Mouse (Mus musculus): ENCODE data around the gene Tmem44.
"Not testable (repeated sequence)": the region's sequence is repeated elsewhere in the genome, so short reads cannot be mapped to it uniquely, and the experiment has no call there.

Tmem44 gene

GRCm38 (mm10) chr16:30499126-30499857, 51.4 kb downstream of the Tmem44 start:
- in situ Hi-C loops (cut with MboI, MseI) = no loop called here

DNA sequence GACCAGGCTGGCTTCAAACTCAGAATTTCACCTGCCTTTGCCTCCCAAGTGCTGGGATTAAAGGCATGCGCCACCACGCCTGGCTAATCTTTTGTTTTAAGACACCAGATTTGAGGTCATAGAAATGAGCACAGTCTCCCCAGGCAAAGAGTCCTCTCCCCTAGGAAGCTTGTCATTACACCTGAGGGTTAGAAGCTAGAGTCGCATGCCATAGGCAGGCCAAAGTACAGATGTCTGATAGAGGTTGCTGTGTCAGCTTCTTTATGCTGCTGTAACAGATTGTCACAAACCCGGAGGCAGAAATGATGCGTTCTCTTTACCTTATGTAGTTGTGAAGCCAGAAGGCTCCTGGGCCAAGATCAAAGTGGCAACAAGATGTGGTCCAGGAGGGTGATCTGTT, 53.3 kb downstream of the Tmem44 start:
- in situ Hi-C loops (cut with MboI, MseI) = no loop called here

- in situ Hi-C loops (cut with MboI, MseI) = no loop called here
These were observed 55.8 kb downstream of the Tmem44 start for GRCm38 (mm10) chr16:30494883-30495282.

- in situ Hi-C loops (cut with MboI, MseI) = no loop called here
These were observed 58.9 kb downstream of the Tmem44 start for GRCm38 (mm10) chr16:30491742-30492141.

GRCm38 (mm10) chr16:30490791-30491190, 59.9 kb downstream of the Tmem44 start:
- in situ Hi-C loops (cut with MboI, MseI) = no loop called here

DNA sequence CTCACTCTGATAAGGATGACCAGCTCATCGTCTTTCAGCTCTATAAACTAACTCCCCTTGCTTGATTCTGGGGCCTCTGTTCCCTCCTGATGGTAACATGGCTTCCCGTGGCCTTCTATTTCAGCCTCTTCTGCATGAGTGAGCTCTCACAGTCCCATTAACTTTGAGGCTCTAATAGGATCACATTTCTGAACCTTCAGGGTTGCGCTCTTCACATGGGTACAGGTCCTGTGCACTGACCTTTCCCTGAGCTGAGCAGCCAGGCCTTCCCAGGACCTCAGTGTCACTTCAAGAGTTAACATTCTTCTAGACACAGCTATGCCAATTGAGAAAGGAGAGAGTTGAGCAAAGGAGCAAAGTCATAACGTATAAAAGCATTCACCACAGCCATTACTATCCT, 60.3 kb downstream of the Tmem44 start:
- in situ Hi-C loops (cut with MboI, MseI) = no loop called here

DNA sequence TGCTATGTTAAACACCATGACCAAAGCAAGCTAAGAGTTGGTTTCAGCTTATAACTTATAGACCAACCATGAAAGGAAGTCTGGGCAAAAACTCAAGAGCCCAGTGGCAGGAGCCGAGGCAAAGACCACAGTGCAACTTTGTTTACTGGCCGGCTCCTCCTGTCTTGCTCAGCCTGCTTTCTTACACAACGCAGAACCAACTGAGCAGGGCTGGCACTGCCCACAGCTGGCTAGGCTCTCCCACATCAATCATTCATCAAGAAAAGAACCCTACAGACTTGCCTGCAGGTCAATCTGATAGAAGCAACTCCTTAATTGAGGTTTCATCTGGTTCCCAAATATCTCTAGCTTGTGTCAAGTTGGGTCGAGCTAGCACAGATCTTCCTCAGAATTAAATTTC, 61.0 kb downstream of the Tmem44 start:
- in situ Hi-C loops (cut with MboI, MseI) = no loop called here

- in situ Hi-C loops (cut with MboI, MseI) = no loop called here
These were observed 64.1 kb downstream of the Tmem44 start for GRCm38 (mm10) chr16:30486498-30486897.

GRCm38 (mm10) chr16:30477791-30478190, 72.9 kb downstream of the Tmem44 start:
- in situ Hi-C loops (cut with MboI, MseI) = no loop called here

DNA sequence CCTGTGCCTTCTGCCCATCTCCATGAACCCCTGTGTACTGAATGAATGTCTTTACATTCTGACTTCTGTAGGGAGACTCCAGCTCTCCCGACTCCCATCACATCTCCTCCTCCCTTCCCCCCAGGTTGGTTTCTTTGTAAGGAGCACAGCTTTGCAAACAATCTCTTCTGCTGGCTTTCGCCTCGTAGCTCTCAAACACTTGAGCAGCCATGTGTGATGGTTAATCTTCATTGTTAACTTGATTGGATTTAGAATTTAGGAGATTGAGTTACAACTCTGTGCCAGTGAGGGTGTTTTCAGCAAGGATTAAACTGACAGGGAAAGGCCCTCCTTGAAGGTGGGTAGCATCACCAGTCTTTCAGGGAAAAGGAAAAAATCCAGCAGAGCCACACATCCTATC, 73.6 kb downstream of the Tmem44 start:
- in situ Hi-C loops (cut with MboI, MseI) = no loop called here

DNA sequence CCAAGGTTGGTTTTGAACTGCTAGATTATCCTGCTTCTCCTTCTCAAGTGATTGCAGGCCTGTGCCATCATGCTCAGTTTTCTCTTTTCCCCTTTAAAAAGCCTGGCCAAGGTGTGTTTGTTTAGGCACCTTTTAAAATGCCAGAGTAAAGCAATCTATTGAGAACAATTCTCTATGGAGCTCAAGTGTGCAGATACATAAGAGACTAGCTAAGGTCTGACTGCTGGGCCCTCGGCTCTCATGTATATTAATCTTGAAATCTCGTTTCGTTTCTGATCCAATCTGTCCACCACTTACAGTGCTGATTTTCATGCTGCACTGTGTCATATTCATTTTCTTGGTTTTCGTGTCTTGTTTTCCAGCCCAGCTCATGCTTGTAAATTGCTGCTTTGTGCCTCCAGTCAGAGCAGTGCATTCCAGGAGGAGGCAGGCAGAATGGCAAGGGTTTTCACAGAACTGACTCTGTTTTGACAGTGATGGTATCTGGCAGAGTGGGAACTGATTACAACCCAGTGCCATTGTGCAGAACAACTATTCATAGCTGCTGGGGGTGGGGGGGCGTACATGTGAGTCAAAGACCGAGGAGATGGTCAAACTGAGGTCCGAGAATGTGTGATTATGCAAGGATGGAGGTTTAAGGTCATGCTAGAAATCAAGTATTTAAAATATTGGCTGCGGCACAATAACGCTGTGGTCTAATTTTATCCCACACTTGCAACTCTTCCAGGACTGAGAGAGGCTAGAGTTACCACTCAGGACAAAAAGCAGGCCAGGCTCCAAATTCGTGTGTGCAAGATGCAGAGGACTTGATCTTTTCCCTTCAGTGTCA, 74.8 kb downstream of the Tmem44 start:
- in situ Hi-C loops (cut with MboI, MseI) = no loop called here

DNA sequence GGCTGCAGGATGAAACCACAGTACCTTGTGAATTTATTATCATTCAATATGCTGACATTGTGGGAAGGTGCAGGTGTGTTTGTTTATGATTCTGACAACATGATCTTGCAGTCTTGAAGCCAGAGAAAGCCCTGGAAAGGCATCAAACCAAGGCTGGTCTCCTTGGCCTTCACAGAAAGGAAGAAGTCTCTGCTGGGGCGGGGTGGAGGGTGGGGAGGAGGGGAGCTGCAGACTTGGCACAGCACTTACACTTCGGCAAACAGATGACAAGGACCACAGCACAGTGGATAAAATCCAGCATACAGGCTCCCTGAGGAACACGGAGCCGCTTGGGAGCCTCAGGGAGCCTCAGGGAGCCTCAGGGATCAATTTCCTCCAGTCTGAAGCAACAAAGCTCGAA, 78.2 kb downstream of the Tmem44 start:
- in situ Hi-C loops (cut with MboI, MseI) = no loop called here

GRCm38 (mm10) chr16:30471912-30472311, 78.7 kb downstream of the Tmem44 start:
- in situ Hi-C loops (cut with MboI, MseI) = no loop called here

DNA sequence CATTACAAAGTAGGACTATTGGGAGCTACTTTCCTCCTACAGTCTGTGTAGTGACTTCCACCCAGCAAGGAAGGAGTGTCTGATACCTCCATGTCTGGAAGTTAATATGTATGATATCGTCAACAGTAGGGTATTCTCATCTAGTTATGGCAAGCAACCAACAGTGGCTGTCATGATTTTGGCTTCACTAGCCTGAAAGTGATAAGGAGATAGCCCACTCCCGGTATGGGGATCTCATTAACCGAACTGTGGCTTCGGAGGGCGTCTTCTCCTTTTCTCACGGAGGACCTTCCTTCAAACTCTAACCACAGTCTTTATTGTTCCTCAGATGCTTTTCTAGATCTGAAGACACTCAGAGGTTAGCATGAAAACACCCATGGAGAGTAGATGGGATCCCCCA, 81.7 kb downstream of the Tmem44 start:
- in situ Hi-C loops (cut with MboI, MseI) = no loop called here

DNA sequence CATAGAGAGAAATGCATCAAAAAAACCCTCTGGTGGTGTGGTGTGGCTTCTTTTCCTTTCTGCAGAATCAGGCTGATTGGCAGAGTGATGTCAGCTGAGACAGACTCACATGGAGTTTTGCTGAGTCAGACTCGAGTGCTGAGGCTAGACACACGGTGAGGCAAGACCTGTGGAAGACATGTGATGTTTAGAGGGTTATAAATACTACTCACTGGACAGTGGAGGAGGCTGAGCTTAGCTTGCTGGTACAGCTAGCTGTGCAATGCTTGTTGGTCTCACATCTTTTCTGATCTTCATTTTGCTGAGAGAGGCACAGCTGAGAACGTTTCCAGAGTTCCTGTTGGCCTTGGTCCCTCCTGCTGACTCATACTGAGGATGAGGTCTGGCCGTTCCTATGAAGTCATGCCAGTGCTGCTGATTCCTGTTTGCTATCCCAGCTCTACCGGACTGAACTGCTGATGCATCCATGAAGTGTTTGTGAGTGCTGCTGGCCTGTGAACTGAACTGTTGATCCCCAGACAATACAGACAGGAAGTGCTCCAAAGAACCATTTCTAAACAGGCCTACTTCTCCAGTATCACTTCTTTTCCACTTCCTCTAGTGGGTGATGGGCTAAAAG, 84.9 kb downstream of the Tmem44 start:
- in situ Hi-C loops (cut with MboI, MseI) = no loop called here

DNA sequence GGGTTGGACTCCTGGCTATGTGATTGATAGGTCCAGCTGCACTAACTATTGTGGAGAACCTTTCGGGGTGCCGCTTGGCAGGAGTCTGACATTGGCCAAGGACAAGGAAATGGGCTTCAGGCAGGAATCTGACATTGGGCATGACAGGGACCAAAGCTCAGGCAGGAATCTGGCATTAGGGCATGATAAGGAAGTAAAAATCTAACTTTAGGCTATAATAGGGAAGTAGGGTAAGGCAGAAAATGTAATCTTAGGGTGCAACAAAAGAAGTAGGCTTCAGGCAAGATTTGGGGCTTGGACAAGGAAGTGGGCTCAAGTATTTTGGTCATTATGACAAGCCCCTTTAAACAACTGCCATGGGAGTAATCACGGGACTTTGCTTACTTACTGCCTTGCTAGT, 85.9 kb downstream of the Tmem44 start:
- in situ Hi-C loops (cut with MboI, MseI) = not testable (repeated sequence)
